Mouse (Mus musculus): ENCODE data around the gene Llgl1. TPM values are rescaled to one million over a fixed set of nuclear protein-coding genes. Genes with fewer than 3 reads are reported as not detected.

Llgl1 gene
- polyA plus RNA-seq (2012; rRNA removed), result 7.8 and 8.8 TPM in 2 replicates

DNA sequence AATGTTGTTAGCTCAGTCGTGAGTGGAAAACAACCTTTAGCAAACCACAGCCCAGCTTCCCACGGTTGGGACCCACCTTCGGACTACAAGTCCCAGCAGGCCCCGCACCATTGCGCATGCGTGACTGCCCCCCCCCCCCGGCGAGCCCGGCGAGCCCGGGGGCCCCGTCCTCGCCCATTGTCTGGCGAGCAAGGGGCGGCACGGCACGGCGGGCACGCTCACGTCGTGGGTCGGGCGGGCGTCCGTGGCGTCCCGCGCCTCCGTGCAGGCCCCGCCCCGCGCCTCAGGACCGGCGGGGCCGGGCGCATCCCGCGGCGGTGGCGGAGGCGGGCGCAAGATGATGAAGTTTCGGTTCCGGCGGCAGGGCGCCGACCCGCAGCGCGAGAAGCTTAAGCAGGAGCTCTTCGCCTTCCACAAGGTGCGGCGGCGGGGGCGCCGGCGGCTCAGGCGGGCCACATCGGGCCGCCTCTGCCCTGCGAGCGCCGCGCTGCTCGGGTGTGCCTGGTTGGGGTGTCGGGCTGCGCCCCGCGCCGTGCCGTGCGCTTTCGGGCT, at the start of gene Llgl1:
Gene Llgl1, plus strand, starts transcription at position 200 of the 552 bp plus-strand sequence.

DNA sequence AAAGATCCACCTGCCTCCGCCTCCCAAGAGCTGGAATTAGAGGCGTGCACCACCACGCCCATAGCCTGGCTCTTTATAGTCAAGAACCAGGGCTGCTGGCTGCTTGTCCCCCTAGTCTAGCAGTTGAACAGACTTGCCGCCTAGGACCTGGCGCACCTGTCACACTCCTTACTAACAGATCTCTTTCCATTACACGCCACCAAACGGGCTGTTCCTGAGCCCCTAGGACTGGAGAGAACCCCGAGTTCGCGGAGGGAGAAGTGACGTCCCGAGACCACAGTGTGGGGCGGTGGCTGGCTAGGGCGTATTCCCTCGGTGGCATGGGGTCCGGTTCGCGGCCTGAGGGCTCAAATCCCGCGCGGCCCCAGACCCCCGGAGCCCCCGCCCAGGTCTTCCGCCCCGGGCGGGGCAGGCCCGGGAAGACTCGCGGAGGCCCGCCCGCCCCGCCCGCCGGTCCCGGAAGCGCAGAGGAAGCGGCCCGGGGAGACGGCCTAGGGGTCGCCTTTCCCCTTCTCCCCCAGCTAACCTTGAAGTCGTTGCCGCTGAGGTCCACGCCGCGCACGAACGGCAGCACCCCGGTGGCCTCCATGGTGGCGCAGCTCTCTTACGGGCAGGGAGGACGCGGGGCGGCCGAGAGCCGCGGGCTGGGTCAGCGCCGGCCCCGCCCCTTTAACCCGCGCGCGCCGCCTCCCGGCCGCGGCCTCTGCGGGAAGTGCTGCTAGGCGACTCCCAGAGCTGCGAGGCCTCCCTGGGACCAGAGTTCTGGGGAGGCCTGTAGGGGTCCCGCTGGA, 27.3 kb downstream of the Llgl1 start, which contains the start of gene Flii:
Gene Flii, minus strand, starts transcription at position 663 of the 791 bp plus-strand sequence.

DNA sequence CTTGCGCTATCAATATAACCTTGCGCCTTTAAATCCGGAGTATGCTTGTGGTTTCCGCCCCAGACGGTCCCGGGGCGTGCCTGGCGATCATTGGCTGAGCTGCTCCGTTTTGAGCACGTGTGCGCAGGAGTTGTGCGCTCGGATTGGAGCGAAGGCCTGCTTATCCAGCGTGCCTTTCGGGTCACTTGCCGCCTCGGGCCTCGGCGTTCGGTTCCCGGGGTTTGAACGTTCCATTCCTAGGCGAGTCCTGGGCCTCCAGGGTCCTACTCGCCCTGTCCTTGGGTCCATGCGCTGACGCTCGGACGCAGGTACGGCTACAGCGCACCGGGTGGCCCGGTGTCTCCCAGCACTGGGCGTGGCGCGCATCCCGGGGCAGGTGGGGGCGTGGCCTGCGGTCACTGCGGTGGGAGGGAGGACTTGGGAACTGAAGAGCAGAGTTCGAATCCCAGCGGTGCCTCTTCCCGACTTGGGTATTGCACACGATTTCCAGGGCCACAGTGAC, 28.8 kb downstream of the Llgl1 start, which contains the start of gene Mief2:
Gene Mief2, plus strand, starts transcription at position 139 of the 502 bp plus-strand sequence.

Other genes with a start within 250 kb of the Llgl1 start
- 22.4 and 24.7 TPM in 2 replicates for gene Drg2, start 245.1 kb upstream of the Llgl1 start, polyA plus RNA-seq (2012; rRNA removed)
- gene Myo15, start 230.4 kb upstream of the Llgl1 start, polyA plus RNA-seq (2012; rRNA removed), result 0.16 and 0.23 TPM in 2 replicates
- gene Alkbh5, start 163.3 kb upstream of the Llgl1 start, polyA plus RNA-seq (2012; rRNA removed), result 7.8 and 8.1 TPM in 2 replicates
- gene Flii, start 27.5 kb downstream of the Llgl1 start, polyA plus RNA-seq (2012; rRNA removed), result 33.4 and 37.5 TPM in 2 replicates
- gene Mief2, start 28.7 kb downstream of the Llgl1 start, polyA plus RNA-seq (2012; rRNA removed), result 2.9 and 3.3 TPM in 2 replicates
- 3.1 and 3.6 TPM in 2 replicates for gene Top3a, start 77.6 kb downstream of the Llgl1 start, polyA plus RNA-seq (2012; rRNA removed)
- gene Smcr8, start 77.8 kb downstream of the Llgl1 start, polyA plus RNA-seq (2012; rRNA removed), result 4.2 TPM in 2 replicates
- gene Shmt1, start 112.0 kb downstream of the Llgl1 start, polyA plus RNA-seq (2012; rRNA removed), result 53.5 and 54.3 TPM in 2 replicates
- 8.3 and 10.9 TPM in 2 replicates for gene Dhrs7b, start 130.9 kb downstream of the Llgl1 start, polyA plus RNA-seq (2012; rRNA removed)
- 33.3 and 36.6 TPM in 2 replicates for gene Tmem11, start 179.5 kb downstream of the Llgl1 start, polyA plus RNA-seq (2012; rRNA removed)
- 5.5 and 6.5 TPM in 2 replicates for gene Natd1, start 215.0 kb downstream of the Llgl1 start, polyA plus RNA-seq (2012; rRNA removed)
- gene Map2k3, start 232.3 kb downstream of the Llgl1 start, polyA plus RNA-seq (2012; rRNA removed), result 21.8 and 24.0 TPM in 2 replicates

All from liver, embryonic 18 days (tissue).